Mouse (Mus musculus): ENCODE data around the gene Zzz3. TPM values are rescaled to one million over a fixed set of nuclear protein-coding genes. Genes with fewer than 3 reads are reported as not detected.

Gene Zzz3
- polyA plus RNA-seq, 1 experiment = 12.7 TPM

- TF ChIP-seq CTCF (IDR thresholded peaks at IDR 0.05; ENCODE audit: control insufficient read depth, insufficient read depth, insufficient replicate concordance, low read depth, low read length) = no peak
- TF ChIP-seq POLR2A (IDR thresholded peaks at IDR 0.05; ENCODE audit: control insufficient read depth, low read depth, low read length) = no peak
- Histone ChIP-seq H3K4me3 (ENCODE audit: control insufficient read depth, low read depth, low read length) (no peak overlapping the region), H3K27me3 (ENCODE audit: control insufficient read depth, insufficient read depth, low read length) (no peaks in the 10 kb centered on the region), H3K4me1 (ENCODE audit: control insufficient read depth, insufficient read depth, low read length) (peaks cover 10% of the 10 kb centered on the region), H3K36me3 (ENCODE audit: control insufficient read depth, insufficient read depth, low read length) (no peaks in the 10 kb centered on the region), H3K27ac (ENCODE audit: control insufficient read depth, insufficient read depth, low read depth, low read length) (no peak overlapping the region)
These were observed 86.9 kb downstream of the Zzz3 start for GRCm38 (mm10) chr3:152482182-152482581.

GRCm38 (mm10) chr3:152483800-152484199 is 88.5 kb downstream of the Zzz3 start:
- no peak overlapping the region for H3K27ac ChIP-seq (ENCODE audit: control insufficient read depth, insufficient read depth, low read depth, low read length)
- no peak overlapping the region for H3K4me3 ChIP-seq (ENCODE audit: control insufficient read depth, low read depth, low read length)
- no peaks in the 10 kb centered on the region for H3K27me3 ChIP-seq (ENCODE audit: control insufficient read depth, insufficient read depth, low read length)
- H3K36me3 ChIP-seq (ENCODE audit: control insufficient read depth, insufficient read depth, low read length) = no peaks in the 10 kb centered on the region
- H3K4me1 ChIP-seq (ENCODE audit: control insufficient read depth, insufficient read depth, low read length) = peaks cover 8% of the 10 kb centered on the region
- no peak for TF ChIP-seq POLR2A (IDR thresholded peaks at IDR 0.05; ENCODE audit: control insufficient read depth, low read depth, low read length)
- TF ChIP-seq CTCF (IDR thresholded peaks at IDR 0.05; ENCODE audit: control insufficient read depth, insufficient read depth, insufficient replicate concordance, low read depth, low read length) = no peak

GRCm38 (mm10) chr3:152484206-152484605 is 88.9 kb downstream of the Zzz3 start:
- H3K27ac ChIP-seq (ENCODE audit: control insufficient read depth, insufficient read depth, low read depth, low read length) = no peak overlapping the region
- no peak overlapping the region for H3K4me3 ChIP-seq (ENCODE audit: control insufficient read depth, low read depth, low read length)
- TF ChIP-seq POLR2A (IDR thresholded peaks at IDR 0.05; ENCODE audit: control insufficient read depth, low read depth, low read length) = no peak
- peaks cover 8% of the 10 kb centered on the region for H3K4me1 ChIP-seq (ENCODE audit: control insufficient read depth, insufficient read depth, low read length)
- no peaks in the 10 kb centered on the region for H3K36me3 ChIP-seq (ENCODE audit: control insufficient read depth, insufficient read depth, low read length)
- H3K27me3 ChIP-seq (ENCODE audit: control insufficient read depth, insufficient read depth, low read length) = no peaks in the 10 kb centered on the region

- H3K27me3 ChIP-seq (ENCODE audit: control insufficient read depth, insufficient read depth, low read length) = no peaks in the 10 kb centered on the region
- peaks cover 8% of the 10 kb centered on the region for H3K4me1 ChIP-seq (ENCODE audit: control insufficient read depth, insufficient read depth, low read length)
- TF ChIP-seq POLR2A (IDR thresholded peaks at IDR 0.05; ENCODE audit: control insufficient read depth, low read depth, low read length) (no peak), CTCF (IDR thresholded peaks at IDR 0.05; ENCODE audit: control insufficient read depth, insufficient read depth, insufficient replicate concordance, low read depth, low read length) (no peak)
- H3K4me3 ChIP-seq (ENCODE audit: control insufficient read depth, low read depth, low read length) = no peak overlapping the region
- H3K27ac ChIP-seq (ENCODE audit: control insufficient read depth, insufficient read depth, low read depth, low read length) = no peak overlapping the region
- H3K36me3 ChIP-seq (ENCODE audit: control insufficient read depth, insufficient read depth, low read length) = no peaks in the 10 kb centered on the region
These were observed 93.7 kb downstream of the Zzz3 start for GRCm38 (mm10) chr3:152488964-152489363.

GRCm38 (mm10) chr3:152490423-152490822 is 95.2 kb downstream of the Zzz3 start:
- H3K4me3 ChIP-seq (ENCODE audit: control insufficient read depth, low read depth, low read length) = no peak overlapping the region
- TF ChIP-seq POLR2A (IDR thresholded peaks at IDR 0.05; ENCODE audit: control insufficient read depth, low read depth, low read length) (no peak), CTCF (IDR thresholded peaks at IDR 0.05; ENCODE audit: control insufficient read depth, insufficient read depth, insufficient replicate concordance, low read depth, low read length) (no peak)
- H3K27ac ChIP-seq (ENCODE audit: control insufficient read depth, insufficient read depth, low read depth, low read length) = no peak overlapping the region
- H3K4me1 ChIP-seq (ENCODE audit: control insufficient read depth, insufficient read depth, low read length) = peaks cover 8% of the 10 kb centered on the region
- H3K36me3 ChIP-seq (ENCODE audit: control insufficient read depth, insufficient read depth, low read length) = no peaks in the 10 kb centered on the region
- no peaks in the 10 kb centered on the region for H3K27me3 ChIP-seq (ENCODE audit: control insufficient read depth, insufficient read depth, low read length)

- Histone ChIP-seq H3K4me1 (ENCODE audit: control insufficient read depth, insufficient read depth, low read length) (peaks cover under 1% of the 10 kb centered on the region), H3K36me3 (ENCODE audit: control insufficient read depth, insufficient read depth, low read length) (no peaks in the 10 kb centered on the region), H3K27ac (ENCODE audit: control insufficient read depth, insufficient read depth, low read depth, low read length) (no peak overlapping the region)
These were observed 97.0 kb downstream of the Zzz3 start for GRCm38 (mm10) chr3:152492241-152492640.

GRCm38 (mm10) chr3:152493813-152494212 is 98.5 kb downstream of the Zzz3 start:
- Histone ChIP-seq H3K27me3 (ENCODE audit: control insufficient read depth, insufficient read depth, low read length) (no peaks in the 10 kb centered on the region), H3K4me3 (ENCODE audit: control insufficient read depth, low read depth, low read length) (no peak overlapping the region), H3K4me1 (ENCODE audit: control insufficient read depth, insufficient read depth, low read length) (no peaks in the 10 kb centered on the region), H3K36me3 (ENCODE audit: control insufficient read depth, insufficient read depth, low read length) (no peaks in the 10 kb centered on the region), H3K27ac (ENCODE audit: control insufficient read depth, insufficient read depth, low read depth, low read length) (no peak overlapping the region)
- no peak for TF ChIP-seq POLR2A (IDR thresholded peaks at IDR 0.05; ENCODE audit: control insufficient read depth, low read depth, low read length)

More at GRCm38 (mm10) chr3:152492241-152492640, 97.0 kb downstream of the Zzz3 start:
- Histone ChIP-seq H3K27me3 (ENCODE audit: control insufficient read depth, insufficient read depth, low read length) (no peaks in the 10 kb centered on the region), H3K4me3 (ENCODE audit: control insufficient read depth, low read depth, low read length) (no peak overlapping the region)
- TF ChIP-seq CTCF (IDR thresholded peaks at IDR 0.05; ENCODE audit: control insufficient read depth, insufficient read depth, insufficient replicate concordance, low read depth, low read length) (no peak), POLR2A (IDR thresholded peaks at IDR 0.05; ENCODE audit: control insufficient read depth, low read depth, low read length) (no peak)

GRCm38 (mm10) chr3:152494667-152495360 is 99.5 kb downstream of the Zzz3 start:
- no peak overlapping the region for H3K27ac ChIP-seq (ENCODE audit: control insufficient read depth, insufficient read depth, low read depth, low read length)
- no peak for TF ChIP-seq POLR2A (IDR thresholded peaks at IDR 0.05; ENCODE audit: control insufficient read depth, low read depth, low read length)
- no peak for TF ChIP-seq CTCF (IDR thresholded peaks at IDR 0.05; ENCODE audit: control insufficient read depth, insufficient read depth, insufficient replicate concordance, low read depth, low read length)
- H3K27me3 ChIP-seq (ENCODE audit: control insufficient read depth, insufficient read depth, low read length) = no peaks in the 10 kb centered on the region
- H3K4me1 ChIP-seq (ENCODE audit: control insufficient read depth, insufficient read depth, low read length) = no peaks in the 10 kb centered on the region
- H3K4me3 ChIP-seq (ENCODE audit: control insufficient read depth, low read depth, low read length) = no peak overlapping the region
- no peaks in the 10 kb centered on the region for H3K36me3 ChIP-seq (ENCODE audit: control insufficient read depth, insufficient read depth, low read length)
